Mouse (Mus musculus): Measurements from ENCODE around the gene Catip.
A peak's percentile ranks its signal among the peaks of the same experiment; 100 is the strongest.

Catip gene

DNA sequence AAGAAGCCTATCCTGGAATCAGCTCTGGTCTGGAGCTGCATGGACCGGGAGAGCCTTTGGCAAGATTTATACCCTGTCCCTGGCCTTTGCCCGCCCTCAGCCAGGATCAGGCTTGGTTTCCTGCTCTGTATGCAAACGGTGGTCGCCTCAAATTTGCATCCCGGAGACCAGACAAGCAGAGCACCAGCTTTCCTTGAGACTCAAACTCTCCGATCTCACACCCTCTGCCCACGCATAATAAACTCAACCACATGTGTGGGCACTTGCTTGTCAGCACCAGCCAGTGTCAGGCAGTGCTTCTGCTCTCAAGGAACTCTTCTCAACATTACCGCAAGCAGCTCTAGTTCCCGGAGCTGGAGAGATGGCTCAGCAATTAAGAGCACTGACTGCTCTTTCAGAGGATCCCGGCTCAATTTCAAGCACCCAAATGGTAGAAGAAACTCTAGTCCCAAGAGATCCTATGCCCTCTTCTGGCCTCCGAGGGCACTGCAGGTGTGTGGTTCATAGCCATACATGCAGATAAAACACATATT is 36.1 kb downstream of the Catip start:
- DNase-seq (ENCODE audit: low spot score in 2 of 2) = peak; percentile 36 to 69

DNA sequence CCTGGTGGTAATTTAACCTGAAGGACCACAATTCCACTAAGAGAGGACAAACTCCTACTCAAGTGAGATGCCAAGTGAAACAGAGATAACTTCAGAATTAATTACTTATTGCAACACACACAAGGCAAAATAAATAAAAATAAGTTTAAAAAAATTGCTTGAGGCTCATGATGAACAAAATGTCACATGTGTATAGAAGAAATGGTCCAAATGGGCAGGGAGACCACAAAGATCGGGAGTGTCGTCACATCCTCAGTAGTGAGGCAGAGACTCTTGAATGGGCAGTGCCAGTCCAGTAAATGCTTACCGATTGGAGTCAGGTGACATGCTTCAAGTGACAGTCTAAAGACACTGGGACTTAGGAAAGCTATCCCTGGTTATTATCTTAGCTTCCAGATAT is 38.6 kb downstream of the Catip start:
- DNase-seq (ENCODE audit: low spot score in 2 of 2) = no peak

DNA sequence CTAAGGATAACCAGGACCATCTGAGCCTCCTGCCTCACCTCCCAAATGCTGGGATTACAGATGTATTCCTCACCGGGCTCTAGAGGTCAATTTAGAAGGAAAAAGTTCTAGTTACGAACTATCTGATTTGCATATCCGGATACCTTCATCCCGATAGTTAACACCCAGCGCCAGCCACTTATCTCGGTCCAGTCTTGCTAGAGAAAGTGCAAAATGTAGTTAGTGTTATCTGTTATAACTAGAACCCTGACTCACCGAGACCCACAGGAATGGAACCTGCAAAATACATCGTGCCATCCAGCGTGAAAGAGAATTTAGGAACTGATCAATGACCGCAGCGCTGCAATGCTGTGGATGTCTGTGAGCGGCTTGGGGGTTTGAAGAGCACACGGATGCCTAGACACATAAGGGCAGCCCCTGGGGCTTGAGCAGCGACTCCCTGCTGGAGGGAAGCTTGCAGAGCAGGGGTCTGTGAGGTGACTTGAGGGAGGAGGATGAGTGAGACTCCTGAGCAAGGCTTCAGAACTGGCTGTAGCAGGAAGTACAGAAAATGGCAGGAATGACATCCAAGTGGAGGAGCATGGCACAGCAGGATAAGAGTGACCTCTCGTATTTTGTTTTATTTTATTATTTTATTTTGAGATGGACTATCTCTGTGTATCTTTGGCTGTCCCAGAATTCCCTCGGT is 39.3 kb downstream of the Catip start:
- no peak for DNase-seq (ENCODE audit: low spot score in 2 of 2)

DNA sequence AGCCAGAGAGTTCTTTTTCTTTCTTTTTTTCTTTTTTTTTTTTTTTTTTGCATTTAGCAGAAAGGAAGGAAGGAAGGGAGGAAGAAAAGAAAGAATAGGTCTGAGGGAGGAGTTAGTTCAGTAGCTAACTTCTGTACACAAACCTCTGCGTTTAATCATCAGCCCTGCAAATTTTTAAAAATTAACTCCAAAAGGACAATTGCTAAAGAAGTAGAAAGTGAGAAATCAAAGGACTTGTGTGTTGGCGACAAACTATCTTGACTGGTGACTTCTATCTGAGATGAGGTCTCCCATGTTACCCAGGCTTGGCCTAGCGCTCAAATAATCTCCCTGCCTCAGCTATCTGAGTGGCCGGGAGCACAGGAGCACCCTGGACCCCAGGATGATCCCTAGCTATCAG is 42.3 kb downstream of the Catip start:
- DNase-seq (ENCODE audit: low spot score in 2 of 2) = no peak

DNA sequence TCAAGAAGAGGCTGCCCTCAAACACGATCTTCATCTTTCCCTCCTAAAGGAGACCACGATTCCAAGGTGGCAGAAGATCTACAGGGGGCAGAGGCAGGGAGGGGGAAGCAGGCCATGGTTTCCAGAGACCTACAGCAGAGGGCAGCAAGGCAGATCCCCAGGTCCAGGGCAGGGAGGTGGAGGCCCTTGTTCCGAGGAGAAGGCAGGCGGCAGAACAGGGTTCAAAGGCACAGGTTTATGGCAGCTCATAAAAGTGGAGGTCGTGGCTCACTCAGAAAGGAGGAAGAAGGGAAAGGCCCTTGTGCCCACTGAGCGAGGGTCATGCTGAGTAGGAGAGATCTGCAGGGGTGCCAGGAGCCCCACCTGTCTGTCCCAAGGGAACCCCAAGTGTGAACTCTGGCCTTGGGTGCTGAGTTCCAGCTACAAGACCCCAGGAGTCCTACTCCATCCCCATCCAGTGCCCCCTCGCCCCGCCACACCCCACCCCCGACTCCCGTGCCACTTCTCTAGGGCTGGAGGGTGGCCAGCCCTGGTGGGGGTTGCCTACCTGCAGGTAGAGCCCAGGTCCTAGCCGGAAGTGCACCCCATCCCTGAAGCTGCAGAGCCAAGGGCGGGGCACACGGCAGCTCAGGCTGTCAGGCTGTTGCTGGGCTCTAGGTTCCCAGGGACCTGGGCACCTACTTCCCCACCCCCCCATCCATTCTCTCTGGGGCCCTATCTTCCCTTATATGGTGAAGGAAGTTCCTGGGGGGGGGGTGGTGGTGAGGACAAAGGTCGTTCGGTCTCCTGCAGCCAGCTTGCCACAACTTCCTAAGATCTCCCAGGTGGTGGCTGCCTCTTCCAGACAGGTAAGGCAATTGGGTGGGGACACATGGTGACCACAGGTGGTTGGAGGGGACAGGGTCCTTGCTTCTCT is 46.9 kb downstream of the Catip start, which contains the start of gene Vil1:
Vil1 (plus strand) TSS at position 788 of the 916 bp plus-strand sequence.
- no peak for DNase-seq (ENCODE audit: low spot score in 2 of 2)

DNA sequence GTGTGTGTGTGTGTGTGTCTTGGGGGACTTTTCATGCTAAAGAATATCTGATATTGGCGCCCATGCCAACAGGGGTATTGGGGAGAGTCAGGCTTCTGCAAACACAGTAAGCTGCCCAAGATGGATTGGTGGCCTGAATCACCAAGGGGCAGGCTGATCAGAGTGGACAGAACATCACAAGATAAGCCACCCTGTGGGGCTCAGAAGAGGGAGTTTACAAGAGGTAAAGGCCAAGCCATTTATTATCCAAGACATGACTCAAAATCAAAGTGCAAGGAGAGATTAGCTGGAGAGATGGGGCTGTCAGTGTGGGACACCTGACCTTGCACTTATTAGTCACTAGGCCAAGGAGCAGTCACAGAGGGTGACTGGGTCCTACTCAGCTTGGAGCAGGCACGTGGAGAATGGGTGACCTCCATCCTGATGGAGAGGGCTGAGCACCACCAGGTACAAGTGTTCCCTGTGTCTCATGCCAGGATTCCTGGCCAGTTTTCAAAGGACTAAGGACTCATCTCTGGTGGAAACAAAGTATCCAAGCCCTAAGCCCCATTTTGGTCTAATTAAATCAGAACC is 49.9 kb downstream of the Catip start:
- DNase-seq (ENCODE audit: low spot score in 2 of 2) = no peak

DNA sequence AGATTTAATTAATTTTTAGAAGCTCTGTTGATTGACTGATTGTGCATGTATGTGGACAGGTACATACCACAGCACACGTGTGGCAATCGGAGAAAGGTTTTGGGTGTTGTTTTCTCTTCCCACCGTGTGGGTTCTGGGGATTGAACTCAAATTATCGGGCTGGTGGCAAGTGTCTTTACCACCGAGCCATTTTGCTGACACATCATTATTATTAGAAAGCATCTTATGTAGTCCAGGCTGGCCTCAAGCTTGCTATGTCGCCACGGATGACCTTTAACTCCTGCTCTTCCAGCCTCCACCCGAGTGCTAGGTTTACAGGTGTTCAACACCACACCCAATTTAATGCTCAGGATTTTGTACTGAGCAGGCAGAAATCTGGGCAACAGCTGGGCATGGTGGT is 50.8 kb downstream of the Catip start:
- no peak for DNase-seq (ENCODE audit: low spot score in 2 of 2)

DNA sequence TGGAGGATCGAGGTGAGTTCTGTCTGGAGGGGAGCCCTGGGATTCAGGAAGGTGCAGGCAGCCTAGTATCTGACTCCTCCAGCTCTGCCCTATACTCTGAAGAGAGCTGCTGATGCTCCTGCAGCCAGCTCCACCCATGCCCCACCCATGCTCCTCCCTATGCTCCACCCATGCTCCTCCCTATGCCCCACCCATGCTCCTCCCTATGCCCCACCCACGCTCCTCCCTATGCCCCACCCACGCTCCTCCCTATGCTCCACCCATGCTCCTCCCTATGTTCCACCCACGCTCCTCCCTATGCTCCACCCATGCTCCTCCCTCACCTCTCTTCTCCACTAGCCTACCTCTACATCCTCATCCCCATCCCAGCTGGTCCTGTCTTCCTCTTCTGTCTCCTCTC is 53.2 kb downstream of the Catip start:
- no peak for DNase-seq (ENCODE audit: low spot score in 2 of 2)
